Mouse (Mus musculus): Measurements from ENCODE around the gene Olfr1342. TPM values are rescaled to one million over a fixed set of nuclear protein-coding genes. Genes with fewer than 3 reads are reported as not detected.

Gene Olfr1342
- polyA plus RNA-seq, 1 experiment from 2014 or later, result 0.91 TPM

DNA sequence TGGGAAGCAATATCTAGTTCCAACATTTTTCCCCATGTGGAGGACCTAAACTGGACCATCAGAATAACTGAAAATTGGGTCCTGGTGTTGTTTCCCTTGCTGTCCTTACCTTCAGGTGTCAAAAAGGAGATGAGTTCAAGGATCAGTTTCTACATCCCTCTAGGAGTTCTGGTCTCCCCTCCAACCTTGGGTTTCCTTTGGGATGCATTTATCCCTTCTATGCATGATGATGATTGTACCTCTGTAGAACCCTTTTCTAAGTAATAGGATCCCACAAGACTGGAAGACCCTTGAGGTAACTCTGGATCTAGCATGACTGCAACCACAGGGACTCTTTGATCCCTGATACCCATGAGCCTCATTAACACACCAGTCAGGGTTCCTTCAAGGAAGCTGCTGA lies 27.3 kb upstream of the Olfr1342 start, which contains the start of gene Olfr1340:
Olfr1340 (plus strand) TSS at position 301 of the 400 bp plus-strand sequence.
- H3K4me3 ChIP-seq (ENCODE audit: low read depth, low read length), result no peak within 1 kb of the TSS
- no peak for DNase-seq (ENCODE audit: low spot score)
- H3K9ac ChIP-seq (replicated peaks; ENCODE audit: low read depth), result no peak within 1 kb of the TSS
- no peaks in the 10 kb centered on the region for H3K4me1 ChIP-seq (ENCODE audit: insufficient read depth, low read depth, low read length)
- no peaks in the 10 kb centered on the region for H3K9me3 ChIP-seq (ENCODE audit: low read length)
- no peaks in the 10 kb centered on the region for H3K27me3 ChIP-seq (replicated peaks; ENCODE audit: insufficient read depth, low read length)
- H3K4me2 ChIP-seq (replicated peaks; ENCODE audit: low read depth, low read length), result no peak within 1 kb of the TSS
- ATAC-seq, result no peak
- no peak for TF ChIP-seq CTCF (IDR thresholded peaks at IDR 0.05)
- no peak for TF ChIP-seq EP300 (IDR thresholded peaks at IDR 0.05)
- H3K36me3 ChIP-seq (ENCODE audit: insufficient read depth, low read length), result no peaks in the 10 kb centered on the region
- H3K27ac ChIP-seq (ENCODE audit: low read length), result no peak within 1 kb of the TSS

DNA sequence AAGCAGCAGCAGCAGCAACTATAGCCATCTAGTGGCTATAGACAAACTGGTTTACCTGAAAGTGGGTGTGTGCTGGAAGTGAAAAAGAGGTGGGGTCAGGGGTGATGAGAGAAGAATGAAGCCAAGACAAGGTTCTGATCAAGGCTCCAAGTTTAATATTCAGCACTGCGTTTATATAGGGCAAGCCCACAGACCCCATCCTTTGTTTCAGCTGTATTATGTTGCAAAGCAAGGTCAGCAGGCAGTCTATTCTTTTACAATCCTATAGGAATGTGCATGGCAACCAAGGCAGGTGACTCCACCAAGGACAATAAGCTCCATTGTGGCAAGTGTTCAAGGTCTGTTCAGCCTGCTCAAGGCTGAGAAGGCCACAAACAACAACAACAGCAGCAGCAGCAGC lies 19.1 kb upstream of the Olfr1342 start:
- Histone ChIP-seq H3K4me3 (ENCODE audit: low read depth, low read length) (no peak overlapping the region), H3K9me3 (ENCODE audit: low read length) (no peaks in the 10 kb centered on the region), H3K9ac (replicated peaks; ENCODE audit: low read depth) (no peak overlapping the region), H3K4me1 (ENCODE audit: insufficient read depth, low read depth, low read length) (no peaks in the 10 kb centered on the region), H3K4me2 (replicated peaks; ENCODE audit: low read depth, low read length) (no peak overlapping the region), H3K36me3 (ENCODE audit: insufficient read depth, low read length) (no peaks in the 10 kb centered on the region), H3K27me3 (replicated peaks; ENCODE audit: insufficient read depth, low read length) (no peaks in the 10 kb centered on the region), H3K27ac (ENCODE audit: low read length) (no peak overlapping the region)
- ATAC-seq, result no peak
- no peak for DNase-seq (ENCODE audit: low spot score)
- WGBS, result 62% methylated on average over 1 of the region's 1 CpGs
- TF ChIP-seq EP300 (IDR thresholded peaks at IDR 0.05), result no peak
- TF ChIP-seq CTCF (IDR thresholded peaks at IDR 0.05), result no peak

DNA sequence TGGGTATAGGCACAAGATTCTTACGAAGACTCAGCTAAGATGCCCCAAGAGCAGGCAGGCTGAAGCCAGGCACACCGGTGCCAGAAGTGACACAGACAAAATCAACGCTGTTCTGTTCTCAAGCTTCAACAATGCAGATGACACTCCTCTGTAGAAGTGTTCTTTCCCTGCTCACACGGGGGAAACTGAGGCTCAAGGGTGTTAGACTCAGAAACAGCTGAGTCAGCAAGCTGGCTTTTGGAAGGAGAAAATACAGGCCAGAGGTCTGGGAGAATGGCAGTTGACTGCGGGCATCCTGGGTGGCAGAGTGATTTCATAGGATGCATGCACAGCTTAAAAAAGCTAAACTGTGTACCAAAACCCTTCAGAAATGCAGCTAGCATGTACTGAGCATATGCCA lies 15.5 kb upstream of the Olfr1342 start:
- ATAC-seq (no peak), DNase-seq (ENCODE audit: low spot score) (no peak)
- WGBS, result 69% methylated on average over 5 of the region's 5 CpGs

DNA sequence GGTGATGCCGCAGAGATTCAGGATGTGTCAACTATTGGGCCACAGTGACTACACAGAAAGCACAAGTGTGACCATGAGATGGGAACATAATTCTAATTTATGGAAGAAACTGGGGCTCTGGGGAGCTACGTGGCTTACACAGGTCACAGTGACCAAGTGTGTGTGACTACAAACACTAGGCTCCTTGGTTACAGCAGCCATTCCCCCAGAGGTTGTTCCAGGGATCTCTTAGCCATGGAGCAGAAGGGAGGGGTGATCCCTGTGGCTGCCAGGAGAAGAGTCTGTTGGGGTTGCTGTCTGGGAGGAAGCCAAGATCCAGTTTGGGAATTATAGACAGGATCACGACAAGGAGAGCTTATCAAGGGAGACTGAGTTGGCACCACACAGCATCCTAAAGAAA lies 10.7 kb upstream of the Olfr1342 start, which contains the start of gene Olfr1341:
Olfr1341 (plus strand) TSS at position 301 of the 400 bp plus-strand sequence.
- H3K27ac ChIP-seq (ENCODE audit: low read length), result no peak within 1 kb of the TSS
- H3K4me3 ChIP-seq (ENCODE audit: low read depth, low read length), result no peak within 1 kb of the TSS
- no peak within 1 kb of the TSS for H3K9ac ChIP-seq (replicated peaks; ENCODE audit: low read depth)
- H3K9me3 ChIP-seq (ENCODE audit: low read length), result no peaks in the 10 kb centered on the region
- no peak for TF ChIP-seq EP300 (IDR thresholded peaks at IDR 0.05)
- no peak for TF ChIP-seq CTCF (IDR thresholded peaks at IDR 0.05)
- ATAC-seq, result no peak
- H3K4me2 ChIP-seq (replicated peaks; ENCODE audit: low read depth, low read length), result no peak within 1 kb of the TSS
- 68% methylated on average over 3 of the region's 3 CpGs for WGBS
- DNase-seq (ENCODE audit: low spot score), result no peak
- H3K36me3 ChIP-seq (ENCODE audit: insufficient read depth, low read length), result no peaks in the 10 kb centered on the region
- no peaks in the 10 kb centered on the region for H3K27me3 ChIP-seq (replicated peaks; ENCODE audit: insufficient read depth, low read length)
- H3K4me1 ChIP-seq (ENCODE audit: insufficient read depth, low read depth, low read length), result no peaks in the 10 kb centered on the region

More for the DNA sequence above, 15.5 kb upstream of the Olfr1342 start:
- H3K4me3 ChIP-seq (ENCODE audit: low read depth, low read length), result no peak overlapping the region
- no peak overlapping the region for H3K27ac ChIP-seq (ENCODE audit: low read length)
- H3K4me2 ChIP-seq (replicated peaks; ENCODE audit: low read depth, low read length), result no peak overlapping the region
- H3K36me3 ChIP-seq (ENCODE audit: insufficient read depth, low read length), result no peaks in the 10 kb centered on the region
- H3K9ac ChIP-seq (replicated peaks; ENCODE audit: low read depth), result no peak overlapping the region
- no peak for TF ChIP-seq CTCF (IDR thresholded peaks at IDR 0.05)
- no peak for TF ChIP-seq EP300 (IDR thresholded peaks at IDR 0.05)
- no peaks in the 10 kb centered on the region for H3K27me3 ChIP-seq (replicated peaks; ENCODE audit: insufficient read depth, low read length)
- no peaks in the 10 kb centered on the region for H3K9me3 ChIP-seq (ENCODE audit: low read length)
- no peaks in the 10 kb centered on the region for H3K4me1 ChIP-seq (ENCODE audit: insufficient read depth, low read depth, low read length)

DNA sequence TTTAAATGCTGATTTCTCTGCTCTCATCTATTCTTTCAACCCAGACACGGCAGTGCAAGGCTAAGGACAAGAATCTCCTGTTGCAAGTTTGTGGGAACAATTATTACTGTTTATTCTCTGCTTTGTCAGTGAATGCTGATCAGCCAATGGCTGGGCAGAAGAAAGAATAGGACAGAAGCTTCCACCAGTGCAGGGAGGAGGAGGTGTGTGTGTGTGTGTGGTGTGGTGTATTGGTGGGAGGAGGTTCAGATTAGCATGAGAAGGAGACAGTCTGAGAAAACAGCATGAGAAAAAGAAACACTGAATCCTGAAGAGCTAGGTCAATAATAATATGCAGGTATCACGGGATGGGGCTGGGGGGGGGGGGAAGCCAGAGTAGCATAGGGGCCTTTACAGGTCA lies 1.3 kb upstream of the Olfr1342 start:
- no peak for TF ChIP-seq EP300 (IDR thresholded peaks at IDR 0.05)
- no peak for TF ChIP-seq CTCF (IDR thresholded peaks at IDR 0.05)
- H3K4me3 ChIP-seq (ENCODE audit: low read depth, low read length), result no peak overlapping the region
- WGBS, result 41% methylated on average over 2 of the region's 2 CpGs
- H3K27me3 ChIP-seq (replicated peaks; ENCODE audit: insufficient read depth, low read length), result no peaks in the 10 kb centered on the region
- no peak for DNase-seq (ENCODE audit: low spot score)
- H3K4me2 ChIP-seq (replicated peaks; ENCODE audit: low read depth, low read length), result no peak overlapping the region
- H3K36me3 ChIP-seq (ENCODE audit: insufficient read depth, low read length), result no peaks in the 10 kb centered on the region
- H3K4me1 ChIP-seq (ENCODE audit: insufficient read depth, low read depth, low read length), result no peaks in the 10 kb centered on the region
- H3K9me3 ChIP-seq (ENCODE audit: low read length), result no peaks in the 10 kb centered on the region
- H3K9ac ChIP-seq (replicated peaks; ENCODE audit: low read depth), result no peak overlapping the region
- no peak for ATAC-seq
- H3K27ac ChIP-seq (ENCODE audit: low read length), result no peak overlapping the region

DNA sequence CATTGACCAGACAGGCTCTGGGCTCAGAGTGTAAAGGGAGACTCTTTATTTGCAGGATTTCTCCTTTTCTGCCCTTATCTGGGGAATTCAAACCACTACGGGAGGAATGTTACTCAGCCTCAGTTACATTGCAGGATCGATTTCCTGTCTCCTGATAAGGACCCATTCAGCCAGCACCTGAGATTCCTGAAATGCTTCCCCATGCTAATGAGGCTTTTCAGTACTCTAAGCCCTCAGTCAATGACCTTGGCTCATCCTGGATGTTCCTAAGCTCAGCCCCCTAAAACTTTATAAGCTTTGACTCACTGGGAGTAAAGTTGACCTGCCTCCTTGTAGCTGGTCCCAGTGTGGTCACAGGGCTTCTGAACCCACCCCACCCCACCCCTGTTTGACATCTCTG lies 5.5 kb downstream of the Olfr1342 start:
- Histone ChIP-seq H3K36me3 (ENCODE audit: insufficient read depth, low read length) (no peaks in the 10 kb centered on the region), H3K4me2 (replicated peaks; ENCODE audit: low read depth, low read length) (no peak overlapping the region), H3K4me1 (ENCODE audit: insufficient read depth, low read depth, low read length) (no peaks in the 10 kb centered on the region), H3K27ac (ENCODE audit: low read length) (no peak overlapping the region), H3K9ac (replicated peaks; ENCODE audit: low read depth) (no peak overlapping the region), H3K9me3 (ENCODE audit: low read length) (no peaks in the 10 kb centered on the region), H3K27me3 (replicated peaks; ENCODE audit: insufficient read depth, low read length) (no peaks in the 10 kb centered on the region), H3K4me3 (ENCODE audit: low read depth, low read length) (no peak overlapping the region)
- TF ChIP-seq EP300 (IDR thresholded peaks at IDR 0.05) (peak; percentile 60), CTCF (IDR thresholded peaks at IDR 0.05) (no peak)
- DNase-seq (ENCODE audit: low spot score) (no peak), ATAC-seq (peak; percentile 30; the same call in 1 of the 2 replicates)
- 28% methylated on average over 2 of the region's 2 CpGs for WGBS

DNA sequence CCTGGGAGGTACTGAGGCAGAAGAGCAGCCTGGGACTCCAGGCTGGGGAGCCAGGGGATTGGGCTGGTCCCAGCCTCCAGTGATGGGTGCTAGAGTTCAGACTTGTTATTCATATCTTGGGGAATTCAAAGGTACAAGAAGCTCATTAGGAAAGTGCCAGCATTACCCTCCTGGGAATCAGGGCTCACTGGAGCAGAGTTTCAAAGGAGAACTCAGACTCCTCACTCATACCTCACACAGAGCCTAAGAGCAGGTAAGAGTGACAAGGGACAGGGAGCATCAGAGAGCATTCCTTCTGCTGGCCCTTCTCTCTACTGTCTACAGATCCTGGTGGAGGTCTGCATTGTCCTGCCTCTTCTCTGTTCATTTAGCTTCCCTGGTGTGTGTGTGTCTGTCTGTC lies 33.9 kb downstream of the Olfr1342 start, which contains the start of gene Olfr62:
Olfr62 (plus strand) TSS at position 301 of the 400 bp plus-strand sequence.
- DNase-seq (ENCODE audit: low spot score), result no peak
- Histone ChIP-seq H3K27ac (ENCODE audit: low read length) (no peak within 1 kb of the TSS), H3K4me1 (ENCODE audit: insufficient read depth, low read depth, low read length) (no peaks in the 10 kb centered on the region), H3K4me2 (replicated peaks; ENCODE audit: low read depth, low read length) (no peak within 1 kb of the TSS), H3K9ac (replicated peaks; ENCODE audit: low read depth) (no peak within 1 kb of the TSS), H3K27me3 (replicated peaks; ENCODE audit: insufficient read depth, low read length) (no peaks in the 10 kb centered on the region), H3K4me3 (ENCODE audit: low read depth, low read length) (no peak within 1 kb of the TSS), H3K36me3 (ENCODE audit: insufficient read depth, low read length) (no peaks in the 10 kb centered on the region), H3K9me3 (ENCODE audit: low read length) (no peaks in the 10 kb centered on the region)
- no peak for ATAC-seq
- TF ChIP-seq CTCF (IDR thresholded peaks at IDR 0.05), result no peak
- no peak for TF ChIP-seq EP300 (IDR thresholded peaks at IDR 0.05)
